Mouse (Mus musculus): ENCODE measurements around the gene Kcnk3.

Gene Kcnk3

GRCm38 (mm10) chr5:30670091-30670490 is 82.1 kb downstream of the Kcnk3 start:
- no peak for DNase-seq (ENCODE audit: low spot score in 2 of 2)

DNA sequence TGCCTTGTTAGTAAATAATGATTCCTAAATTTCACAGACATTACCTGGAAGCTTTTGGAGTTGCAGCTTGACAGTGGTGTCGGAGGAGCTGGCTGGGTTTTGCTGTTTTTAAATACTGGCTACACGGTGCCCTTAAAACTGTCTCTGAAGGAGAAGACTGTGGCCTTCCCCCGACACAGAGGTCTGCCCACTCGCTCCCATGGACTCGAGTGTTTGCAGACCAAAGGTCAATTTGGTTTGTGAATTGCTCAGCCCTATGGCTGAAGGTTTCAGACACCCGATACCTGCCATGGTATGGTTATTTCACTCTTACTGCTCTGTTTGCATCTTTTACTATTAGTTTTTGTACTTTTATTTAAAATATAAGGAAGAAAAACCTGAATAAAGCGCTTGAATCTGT is 86.0 kb downstream of the Kcnk3 start:
- DNase-seq (ENCODE audit: low spot score in 2 of 2) = no peak
